Mouse (Mus musculus) yolk sac, embryonic 10.5 days (tissue): Measurements from ENCODE around the gene Mis12.

Experiments
- DNase-seq: peaks from one replicate; pipeline ENCODE4 v3.0.0-alpha.2; 2017; ENCODE audit warnings: low spot score

Mis12 gene

GRCm38 (mm10) chr11:71018416-71019200, 803 bp upstream of the Mis12 start:
- no peak for DNase-seq

GRCm38 (mm10) chr11:71028280-71028679, 8.9 kb downstream of the Mis12 start:
- DNase-seq = no peak

- DNase-seq = no peak
Measured at GRCm38 (mm10) chr11:71029403-71030118, 10.2 kb downstream of the Mis12 start.

GRCm38 (mm10) chr11:71032070-71032469, 12.7 kb downstream of the Mis12 start:
- no peak for DNase-seq

- peak; percentile 4 for DNase-seq
Measured at GRCm38 (mm10) chr11:71032491-71033162, 13.2 kb downstream of the Mis12 start.

- peak; percentile 83 for DNase-seq
Measured at GRCm38 (mm10) chr11:71033163-71033761, 13.9 kb downstream of the Mis12 start, which contains the start of gene 6330403K07Rik. 6330403K07Rik (minus strand) TSS chr11:71033513.

- no peak for DNase-seq
Measured at GRCm38 (mm10) chr11:71039526-71040298, 20.3 kb downstream of the Mis12 start.

- no peak for DNase-seq
Measured at GRCm38 (mm10) chr11:71052554-71052953, 33.1 kb downstream of the Mis12 start.

- no peak for DNase-seq
Measured at GRCm38 (mm10) chr11:71076342-71076741, 56.9 kb downstream of the Mis12 start.
